Comparison of ENCODE assay signal across 21 mouse cellular contexts in genomic region chr1:92015252-92015651, GRCm38 (mm10).
A peak's percentile ranks its signal among the peaks of the same experiment; 100 is the strongest.
DNase-seq lines count a peak whose midpoint lies in the region; ATAC-seq and TF ChIP-seq lines count a peak whose summit lies in the region.
"Had no signal": no experiment of that assay in that cellular context is flagged by ENCODE, and none has a peak within 500 bp of the region (broad histone marks: within the 10 kb centered on the region; RNA-seq: fewer than 3 reads in every experiment).

No protein-coding gene starts in this region.

- DNase-seq in forebrain, embryonic 10.5 days (ENCODE audit: extremely low spot score, low spot score), result no peak
- DNase-seq in Muller cell, postnatal 12 days (ENCODE audit: inconsistent ontology term), result peak; percentile 39
- peak; percentile 41 for DNase-seq in brain, embryonic 14.5 days (ENCODE audit: low read depth)
- no peak for DNase-seq in cerebellum, adult 11-12 months
- DNase-seq in heart, postnatal 10 days, result no peak
- DNase-seq: adrenal gland, adult 2 months; adrenal gland, postnatal 14 days; cerebellum, adult 2 months; cerebellum, adult 9-11 months; cerebellum, postnatal 25 days; gastrocnemius, postnatal 25 days; heart, adult 18-20 months; heart, postnatal 36 days had no signal

- no peak for TF ChIP-seq POLR2A in brain, embryonic 14.5 days (IDR thresholded peaks at IDR 0.05; ENCODE audit: borderline replicate concordance, extremely low read depth, insufficient read depth, insufficient read length, poor library complexity, severe bottlenecking)

- ATAC-seq in forebrain, embryonic 16.5 days, result peak; percentile 65; the same call in 1 of the 2 replicates
- peak; percentile 32 for ATAC-seq in CD4-positive, CD25-positive, alpha-beta regulatory T cell, adult 4 months
- ATAC-seq: hindbrain, postnatal 0 days had no signal

- no peaks in the 10 kb centered on the region for H3K27me3 ChIP-seq in forebrain, embryonic 16.5 days (replicated peaks; ENCODE audit: control insufficient read depth, insufficient read depth, low read length)
- H3K27me3 ChIP-seq in forebrain, embryonic 10.5 days (ENCODE audit: poor library complexity, severe bottlenecking), result no peaks in the 10 kb centered on the region
- H3K27me3 ChIP-seq: embryonic facial prominence, embryonic 12.5 days; embryonic facial prominence, embryonic 15.5 days; hindbrain, embryonic 13.5 days had no signal

- no peak overlapping the region for H3K4me3 ChIP-seq in forebrain, embryonic 16.5 days (replicated peaks; ENCODE audit: low read length)
- H3K4me3 ChIP-seq in forebrain, embryonic 10.5 days, result no peak overlapping the region
- H3K4me3 ChIP-seq: embryonic facial prominence, embryonic 12.5 days; embryonic facial prominence, embryonic 15.5 days; heart, embryonic 10.5 days; hindbrain, embryonic 10.5 days; hindbrain, embryonic 13.5 days had no signal

- intact Hi-C loops in heart, postnatal 10 days (cut with DNase I), result no loop called here

- H3K9me3 ChIP-seq in forebrain, embryonic 16.5 days (ENCODE audit: control insufficient read depth, low read length), result no peaks in the 10 kb centered on the region
- no peaks in the 10 kb centered on the region for H3K9me3 ChIP-seq in forebrain, embryonic 10.5 days
- H3K9me3 ChIP-seq: embryonic facial prominence, embryonic 12.5 days; embryonic facial prominence, embryonic 15.5 days; heart, embryonic 10.5 days; hindbrain, embryonic 10.5 days; hindbrain, embryonic 13.5 days had no signal

- no peaks in the 10 kb centered on the region for H3K36me3 ChIP-seq in forebrain, embryonic 16.5 days (ENCODE audit: control insufficient read depth, insufficient read depth)
- peaks cover 23% of the 10 kb centered on the region for H3K36me3 ChIP-seq in forebrain, embryonic 10.5 days (replicated peaks)

- H3K9ac ChIP-seq in forebrain, embryonic 16.5 days (replicated peaks; ENCODE audit: low read depth, low read length), result no peak overlapping the region
- H3K9ac ChIP-seq: embryonic facial prominence, embryonic 12.5 days; embryonic facial prominence, embryonic 15.5 days; hindbrain, embryonic 13.5 days had no signal

- no peak overlapping the region for H3K27ac ChIP-seq in forebrain, embryonic 16.5 days (ENCODE audit: low read length)
- H3K27ac ChIP-seq in forebrain, embryonic 10.5 days, result no peak overlapping the region
- H3K27ac ChIP-seq: embryonic facial prominence, embryonic 12.5 days; embryonic facial prominence, embryonic 15.5 days; heart, embryonic 10.5 days; hindbrain, embryonic 10.5 days; hindbrain, embryonic 13.5 days; hindbrain, postnatal 0 days had no signal

- no peak overlapping the region for H3K4me2 ChIP-seq in forebrain, embryonic 16.5 days (ENCODE audit: low read length)
- H3K4me2 ChIP-seq: embryonic facial prominence, embryonic 12.5 days; embryonic facial prominence, embryonic 15.5 days; hindbrain, embryonic 13.5 days had no signal

- no peak for TF ChIP-seq CTCF in brain, embryonic 14.5 days (IDR thresholded peaks at IDR 0.05; ENCODE audit: borderline replicate concordance, extremely low read depth, insufficient read depth, insufficient read length)

- 0 out of 2 replicates have a peak, but pooled peaks cover 8% of the 10 kb centered on the region for H3K4me1 ChIP-seq in forebrain, embryonic 16.5 days (replicated peaks; ENCODE audit: control insufficient read depth, insufficient read depth, low read length)
- 0 out of 2 replicates have a peak, but pooled peaks cover 5% of the 10 kb centered on the region for H3K4me1 ChIP-seq in forebrain, embryonic 10.5 days
- H3K4me1 ChIP-seq: embryonic facial prominence, embryonic 12.5 days; embryonic facial prominence, embryonic 15.5 days; hindbrain, embryonic 10.5 days; hindbrain, embryonic 13.5 days had no signal

Comparison
In these comparisons a context has a peak if more than half of its experiments do, and no peak if none do; other contexts are left out.
1. DNase-seq: peak in Muller cell, postnatal 12 days (single experiment) and brain, embryonic 14.5 days (single experiment); none in forebrain, embryonic 10.5 days (single experiment), cerebellum, adult 11-12 months (single experiment) and heart, postnatal 10 days (0 of 2).